Mouse (Mus musculus) adrenal gland, postnatal 4 days (tissue): ENCODE data around the gene Anapc1. TPM values are rescaled to one million over a fixed set of nuclear protein-coding genes. Genes with fewer than 3 reads are reported as not detected.

ENCODE experiments used
- DNase-seq, 2 experiments: peaks; one replicate each; pipeline ENCODE4 v3.0.0; 2021 to 2022; ENCODE audit warnings: low spot score in 2 of 2, mixed read lengths in 2 of 2
- long read RNA-seq, 2 experiments: library from polyadenylated mRNA; stranded (forward); transcript quantifications; one replicate each; pipeline ENCODE4 v2.0.0; 2021
- total RNA-seq, 2 experiments: library from RNA; stranded (reverse); gene quantifications; 2 replicates each; pipeline ENCODE4 v1.2.3; 2021

Anapc1 gene
- total RNA-seq, result 100 to 1,000 TPM in 1 of 2 experiments, 10 to 100 TPM in 1; 96.7 to 103 TPM
- long read RNA-seq, experiment 1, partial matches to known transcripts, result 6 of 6 reads
- long read RNA-seq, experiment 1, other reads (novel, unspliced or antisense), result 0 of 6 reads
- long read RNA-seq, experiment 2, full-length matches to known transcripts, result 1 of 13 reads
- long read RNA-seq, experiment 2, partial matches to known transcripts, result 9 of 13 reads
- long read RNA-seq, experiment 2, other reads (novel, unspliced or antisense), result 3 of 13 reads

- peak; percentile 73 to 78 for DNase-seq
Measured at GRCm38 (mm10) chr2:128686921-128687557, at the start of gene Anapc1. TSS of gene Anapc1 (minus strand) at chr2:128687391.

- DNase-seq, result no peak
Measured at GRCm38 (mm10) chr2:128735089-128735488, 47.9 kb upstream of the Anapc1 start.

- DNase-seq, result no peak
Measured at GRCm38 (mm10) chr2:128731951-128732350, 44.8 kb upstream of the Anapc1 start.

GRCm38 (mm10) chr2:128731514-128731913, 44.3 kb upstream of the Anapc1 start:
- DNase-seq, result no peak

GRCm38 (mm10) chr2:128729141-128729540, 42.0 kb upstream of the Anapc1 start:
- no peak for DNase-seq

- no peak for DNase-seq
Measured at GRCm38 (mm10) chr2:128728066-128728465, 40.9 kb upstream of the Anapc1 start.

- DNase-seq, result no peak
Measured at GRCm38 (mm10) chr2:128727552-128727951, 40.4 kb upstream of the Anapc1 start.

GRCm38 (mm10) chr2:128726626-128727025, 39.4 kb upstream of the Anapc1 start:
- DNase-seq, result no peak

- DNase-seq, result no peak
Measured at GRCm38 (mm10) chr2:128726067-128726466, 38.9 kb upstream of the Anapc1 start.

GRCm38 (mm10) chr2:128722106-128722710, 35.0 kb upstream of the Anapc1 start:
- no peak for DNase-seq

- no peak for DNase-seq
Measured at GRCm38 (mm10) chr2:128719380-128719779, 32.2 kb upstream of the Anapc1 start.

- no peak for DNase-seq
Measured at GRCm38 (mm10) chr2:128715979-128716378, 28.8 kb upstream of the Anapc1 start.

- DNase-seq, result no peak
Measured at GRCm38 (mm10) chr2:128714724-128715241, 27.6 kb upstream of the Anapc1 start.

- no peak for DNase-seq
Measured at GRCm38 (mm10) chr2:128713548-128714003, 26.4 kb upstream of the Anapc1 start.

- DNase-seq, result no peak
Measured at GRCm38 (mm10) chr2:128712940-128713339, 25.7 kb upstream of the Anapc1 start.

GRCm38 (mm10) chr2:128710609-128711008, 23.4 kb upstream of the Anapc1 start:
- no peak for DNase-seq

GRCm38 (mm10) chr2:128709264-128709663, 22.1 kb upstream of the Anapc1 start:
- DNase-seq, result no peak

- no peak for DNase-seq
Measured at GRCm38 (mm10) chr2:128704474-128704873, 17.3 kb upstream of the Anapc1 start.

- DNase-seq, result peak in 1 of 2 experiments; percentile 22
Measured at GRCm38 (mm10) chr2:128699201-128699885, 12.2 kb upstream of the Anapc1 start.

GRCm38 (mm10) chr2:128698693-128699181, 11.5 kb upstream of the Anapc1 start, which contains the start of gene Mertk:
TSS of gene Mertk (plus strand) at chr2:128698956.
- peak; percentile 70 to 79 for DNase-seq

GRCm38 (mm10) chr2:128698140-128698692, 11.0 kb upstream of the Anapc1 start:
- DNase-seq, result peak; percentile 56 to 71
